Mouse (Mus musculus): Measurements from ENCODE around the gene Ttc41. TPM values are rescaled to one million over a fixed set of nuclear protein-coding genes. Genes with fewer than 3 reads are reported as not detected.

Ttc41 gene
- polyA plus RNA-seq, 1 experiment from 2014 or later, result 3.4 TPM

GRCm38 (mm10) chr10:86705922-86706752 is 526 bp downstream of the Ttc41 start:
- Histone ChIP-seq H3K9me3 (replicated peaks) (no peaks in the 10 kb centered on the region), H3K4me1 (peaks cover 34% of the 10 kb centered on the region), H3K27ac (peak overlapping the region; percentile 90), H3K27me3 (no peaks in the 10 kb centered on the region), H3K9ac (peak overlapping the region; percentile 77), H3K4me3 (peak overlapping the region; percentile 86), H3K36me3 (peaks cover 18% of the 10 kb centered on the region), H3K4me2 (replicated peaks) (peak overlapping the region; percentile 73)
- peak; percentile 93 for ATAC-seq (ENCODE audit: low FRiP score)
- WGBS, result 5% methylated on average over 33 of the region's 33 CpGs

- no peak overlapping the region for H3K27ac ChIP-seq
- 87% methylated on average over 3 of the region's 3 CpGs for WGBS
- H3K4me3 ChIP-seq, result no peak overlapping the region
- no peak overlapping the region for H3K4me2 ChIP-seq (replicated peaks)
- peaks cover 10% of the 10 kb centered on the region for H3K36me3 ChIP-seq
- ATAC-seq (ENCODE audit: low FRiP score), result no peak
- no peak overlapping the region; the same call in 1 of the 2 replicates for H3K9ac ChIP-seq
- peaks cover 26% of the 10 kb centered on the region for H3K4me1 ChIP-seq
- no peaks in the 10 kb centered on the region for H3K9me3 ChIP-seq (replicated peaks)
- no peaks in the 10 kb centered on the region for H3K27me3 ChIP-seq
These were observed 1.5 kb downstream of the Ttc41 start for GRCm38 (mm10) chr10:86707134-86707533.

- no peak overlapping the region for H3K4me3 ChIP-seq
- H3K9ac ChIP-seq, result no peak overlapping the region
- ATAC-seq (ENCODE audit: low FRiP score), result no peak
- 73% methylated on average over 3 of the region's 3 CpGs for WGBS
- no peaks in the 10 kb centered on the region for H3K4me1 ChIP-seq
- no peaks in the 10 kb centered on the region for H3K36me3 ChIP-seq
- H3K4me2 ChIP-seq (replicated peaks), result no peak overlapping the region
- H3K9me3 ChIP-seq (replicated peaks), result no peaks in the 10 kb centered on the region
- H3K27me3 ChIP-seq, result no peaks in the 10 kb centered on the region
- no peak overlapping the region for H3K27ac ChIP-seq
These were observed 6.5 kb downstream of the Ttc41 start for GRCm38 (mm10) chr10:86712156-86712555.

- Histone ChIP-seq H3K9me3 (replicated peaks) (no peaks in the 10 kb centered on the region), H3K27ac (no peak overlapping the region), H3K4me2 (replicated peaks) (peak overlapping the region; percentile 50), H3K4me3 (peak overlapping the region; percentile 23), H3K4me1 (peaks cover 6% of the 10 kb centered on the region), H3K9ac (peak overlapping the region; percentile 24), H3K27me3 (no peaks in the 10 kb centered on the region), H3K36me3 (no peaks in the 10 kb centered on the region)
- peak; percentile 69 for ATAC-seq (ENCODE audit: low FRiP score)
- 7% methylated on average over 12 of the region's 12 CpGs for WGBS
These were observed 22.0 kb downstream of the Ttc41 start for GRCm38 (mm10) chr10:86727548-86727980.

- no peak overlapping the region for H3K27ac ChIP-seq
- 92% methylated on average over 3 of the region's 3 CpGs for WGBS
- no peak overlapping the region; the same call in 1 of the 2 replicates for H3K9ac ChIP-seq
- peaks cover 6% of the 10 kb centered on the region for H3K4me1 ChIP-seq
- H3K27me3 ChIP-seq, result no peaks in the 10 kb centered on the region
- H3K9me3 ChIP-seq (replicated peaks), result no peaks in the 10 kb centered on the region
- no peak overlapping the region for H3K4me3 ChIP-seq
- ATAC-seq (ENCODE audit: low FRiP score), result no peak
- H3K4me2 ChIP-seq (replicated peaks), result peak overlapping the region; percentile 50
- H3K36me3 ChIP-seq, result no peaks in the 10 kb centered on the region
These were observed 22.6 kb downstream of the Ttc41 start for GRCm38 (mm10) chr10:86728176-86728575.

- Histone ChIP-seq H3K27ac (no peak overlapping the region), H3K36me3 (no peaks in the 10 kb centered on the region), H3K4me1 (peaks cover 6% of the 10 kb centered on the region), H3K4me3 (peak overlapping the region; percentile 37), H3K9me3 (replicated peaks) (no peaks in the 10 kb centered on the region), H3K27me3 (no peaks in the 10 kb centered on the region), H3K4me2 (replicated peaks) (peak overlapping the region; percentile 57), H3K9ac (peak overlapping the region; percentile 55; the same call in 1 of the 2 replicates)
- 0 out of 2 replicates have a peak, but pooled peaks have one; percentile 23 for ATAC-seq (ENCODE audit: low FRiP score)
- WGBS, result 15% methylated on average over 22 of the region's 22 CpGs
These were observed 25.4 kb downstream of the Ttc41 start for GRCm38 (mm10) chr10:86730823-86731499.

GRCm38 (mm10) chr10:86731500-86731863 is 25.9 kb downstream of the Ttc41 start:
- Histone ChIP-seq H3K9me3 (replicated peaks) (no peaks in the 10 kb centered on the region), H3K36me3 (no peaks in the 10 kb centered on the region), H3K27ac (no peak overlapping the region), H3K4me2 (replicated peaks) (no peak overlapping the region), H3K4me3 (no peak overlapping the region), H3K27me3 (no peaks in the 10 kb centered on the region), H3K4me1 (peaks cover 6% of the 10 kb centered on the region), H3K9ac (no peak overlapping the region)
- WGBS, result 61% methylated on average over 2 of the region's 2 CpGs
- no peak for ATAC-seq (ENCODE audit: low FRiP score)

GRCm38 (mm10) chr10:86735036-86735435 is 29.4 kb downstream of the Ttc41 start:
- no peaks in the 10 kb centered on the region for H3K9me3 ChIP-seq (replicated peaks)
- no peak overlapping the region for H3K4me3 ChIP-seq
- H3K4me1 ChIP-seq, result no peaks in the 10 kb centered on the region
- H3K4me2 ChIP-seq (replicated peaks), result no peak overlapping the region
- H3K27ac ChIP-seq, result no peak overlapping the region
- no peaks in the 10 kb centered on the region for H3K27me3 ChIP-seq
- ATAC-seq (ENCODE audit: low FRiP score), result no peak
- no peaks in the 10 kb centered on the region for H3K36me3 ChIP-seq
- no peak overlapping the region for H3K9ac ChIP-seq
- 86% methylated on average over 4 of the region's 4 CpGs for WGBS

GRCm38 (mm10) chr10:86742918-86743317 is 37.3 kb downstream of the Ttc41 start:
- Histone ChIP-seq H3K27ac (no peak overlapping the region), H3K4me2 (replicated peaks) (no peak overlapping the region), H3K9ac (no peak overlapping the region), H3K4me3 (no peak overlapping the region), H3K4me1 (no peaks in the 10 kb centered on the region), H3K9me3 (replicated peaks) (no peaks in the 10 kb centered on the region), H3K27me3 (no peaks in the 10 kb centered on the region), H3K36me3 (no peaks in the 10 kb centered on the region)
- no peak for ATAC-seq (ENCODE audit: low FRiP score)
- 85% methylated on average over 2 of the region's 2 CpGs for WGBS

- no peaks in the 10 kb centered on the region for H3K27me3 ChIP-seq
- no peaks in the 10 kb centered on the region for H3K9me3 ChIP-seq (replicated peaks)
- no peak overlapping the region for H3K27ac ChIP-seq
- WGBS, result 90% methylated on average over 7 of the region's 7 CpGs
- H3K4me2 ChIP-seq (replicated peaks), result no peak overlapping the region
- H3K4me3 ChIP-seq, result no peak overlapping the region
- H3K36me3 ChIP-seq, result no peaks in the 10 kb centered on the region
- no peak overlapping the region for H3K9ac ChIP-seq
- ATAC-seq (ENCODE audit: low FRiP score), result no peak
- H3K4me1 ChIP-seq, result no peaks in the 10 kb centered on the region
These were observed 38.7 kb downstream of the Ttc41 start for GRCm38 (mm10) chr10:86744306-86744705.

- no peak for ATAC-seq (ENCODE audit: low FRiP score)
These were observed 50.3 kb downstream of the Ttc41 start for GRCm38 (mm10) chr10:86755816-86756502.

GRCm38 (mm10) chr10:86757724-86758123 is 52.1 kb downstream of the Ttc41 start:
- 88% methylated on average over 1 of the region's 1 CpGs for WGBS
- Histone ChIP-seq H3K9me3 (replicated peaks) (no peaks in the 10 kb centered on the region), H3K27ac (no peak overlapping the region)

More at GRCm38 (mm10) chr10:86755816-86756502, 50.3 kb downstream of the Ttc41 start:
- WGBS, result 81% methylated on average over 6 of the region's 6 CpGs
- H3K4me1 ChIP-seq, result no peaks in the 10 kb centered on the region
- H3K4me3 ChIP-seq, result no peak overlapping the region
- no peak overlapping the region for H3K27ac ChIP-seq
- no peaks in the 10 kb centered on the region for H3K9me3 ChIP-seq (replicated peaks)
- no peak overlapping the region for H3K4me2 ChIP-seq (replicated peaks)
- no peaks in the 10 kb centered on the region for H3K27me3 ChIP-seq
- H3K9ac ChIP-seq, result no peak overlapping the region
- H3K36me3 ChIP-seq, result no peaks in the 10 kb centered on the region

More at GRCm38 (mm10) chr10:86757724-86758123, 52.1 kb downstream of the Ttc41 start:
- H3K9ac ChIP-seq, result no peak overlapping the region
- no peaks in the 10 kb centered on the region for H3K36me3 ChIP-seq
- no peak for ATAC-seq (ENCODE audit: low FRiP score)
- no peak overlapping the region for H3K4me3 ChIP-seq
- H3K4me1 ChIP-seq, result no peaks in the 10 kb centered on the region
- no peak overlapping the region for H3K4me2 ChIP-seq (replicated peaks)
- no peaks in the 10 kb centered on the region for H3K27me3 ChIP-seq
